Mouse (Mus musculus): ENCODE data around the gene Shroom3. TPM values are rescaled to one million over a fixed set of nuclear protein-coding genes. Genes with fewer than 3 reads are reported as not detected.

Gene Shroom3
- total and polyA plus RNA-seq, 3 experiments: not detected

DNA sequence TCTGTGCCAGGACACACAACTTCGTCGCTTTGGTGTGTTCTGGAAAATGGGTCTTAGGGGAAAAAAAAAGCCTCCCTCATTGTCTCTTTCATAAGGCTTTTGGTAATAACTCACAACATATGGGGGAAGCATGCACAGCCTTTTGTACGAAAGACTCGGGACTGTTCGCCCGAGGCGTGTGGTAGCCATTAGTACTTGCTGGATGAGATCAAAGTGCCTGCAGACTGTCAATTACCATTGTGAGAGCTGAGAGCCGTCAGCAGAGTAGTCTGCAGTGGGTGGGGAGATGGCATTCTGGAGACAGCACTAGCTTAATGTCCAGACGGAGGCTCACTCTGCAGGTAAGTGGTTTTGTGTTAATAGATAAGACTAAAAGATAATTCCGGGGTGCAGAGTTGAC lies 232.2 kb downstream of the Shroom3 start:
- no peak overlapping the region for H3K9ac ChIP-seq (ENCODE audit: control insufficient read depth, low read depth, low read length, poor library complexity, severe bottlenecking)
- TF ChIP-seq ZNF384 (IDR thresholded peaks at IDR 0.05; ENCODE audit: low read depth, low read length) (no peak), MAFK (IDR thresholded peaks at IDR 0.05; ENCODE audit: borderline replicate concordance, low read depth, low read length) (no peak), MXI1 (IDR thresholded peaks at IDR 0.05; ENCODE audit: low read depth, low read length) (no peak), POLR2AphosphoS5 (IDR thresholded peaks at IDR 0.05; ENCODE audit: borderline replicate concordance, low read depth, low read length) (no peak), CTCF (IDR thresholded peaks at IDR 0.05 in 2 of 3, conservative IDR thresholded peaks at IDR 0.05 in 1 of 3; ENCODE audit: control insufficient read depth in 1 of 3, insufficient read depth in 1 of 3, low read depth in 2 of 3, low read length in 3 of 3, poor library complexity in 1 of 3, severe bottlenecking in 1 of 3) (no peak), MEF2A (IDR thresholded peaks at IDR 0.05; ENCODE audit: extremely low read depth, insufficient replicate concordance, low read depth, low read length, poor library complexity, severe bottlenecking) (no peak)

DNA sequence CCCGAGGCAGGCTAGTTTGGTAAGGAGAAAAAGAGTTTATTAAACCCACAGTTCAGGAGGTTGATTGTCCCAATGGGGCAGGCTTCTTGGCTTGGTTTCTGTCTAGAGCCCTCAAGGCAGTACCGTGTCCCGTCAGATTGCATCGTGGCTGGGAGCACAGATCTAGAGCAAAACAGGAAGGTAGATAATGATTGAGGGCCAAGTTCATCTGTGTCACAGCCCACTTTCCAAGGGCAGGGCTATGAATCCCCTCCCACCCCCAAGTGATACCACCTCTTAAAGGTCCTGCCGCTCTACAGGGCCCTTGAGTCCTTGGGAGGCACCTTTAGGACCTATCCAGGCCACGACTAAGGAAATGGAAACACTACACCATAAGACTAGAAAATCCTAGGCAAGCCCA lies 234.5 kb downstream of the Shroom3 start:
- no peak overlapping the region for H3K9ac ChIP-seq (ENCODE audit: control insufficient read depth, low read depth, low read length, poor library complexity, severe bottlenecking)
- H3K27me3 ChIP-seq (ENCODE audit: control insufficient read depth in 1 of 2, insufficient read depth in 2 of 2, low read length in 2 of 2): no peaks in the 10 kb centered on the region; a peak in 1 of 4 replicates
- H3K36me3 ChIP-seq (ENCODE audit: control insufficient read depth in 1 of 2, insufficient read depth in 2 of 2, low read length in 2 of 2): no peaks in the 10 kb centered on the region
- H3K79me2 ChIP-seq (ENCODE audit: control insufficient read depth, insufficient read depth, low read length, poor library complexity): no peaks in the 10 kb centered on the region
- H3K27ac ChIP-seq (ENCODE audit: control insufficient read depth, low read depth, low read length): no peak overlapping the region
- no peak overlapping the region for H3K4me3 ChIP-seq (ENCODE audit: control insufficient read depth in 1 of 2, insufficient read depth in 1 of 2, low read depth in 2 of 2, low read length in 2 of 2)
- H3K4me1 ChIP-seq (ENCODE audit: control insufficient read depth in 1 of 2, insufficient read depth in 2 of 2, low read length in 2 of 2): no peaks in the 10 kb centered on the region
- H3K9me3 ChIP-seq (replicated peaks; ENCODE audit: insufficient read depth, low read length): no peaks in the 10 kb centered on the region
- TF ChIP-seq SMC3 (IDR thresholded peaks at IDR 0.05; ENCODE audit: low read depth, low read length) (no peak), USF1 (IDR thresholded peaks at IDR 0.05; ENCODE audit: low read depth, low read length) (no peak), NELFE (IDR thresholded peaks at IDR 0.05; ENCODE audit: low read depth, low read length) (no peak), BHLHE40 (IDR thresholded peaks at IDR 0.05; ENCODE audit: borderline replicate concordance, low read depth, low read length) (no peak), KAT2A (conservative IDR thresholded peaks at IDR 0.05; ENCODE audit: low read depth, low read length) (no peak), ZNF384 (IDR thresholded peaks at IDR 0.05; ENCODE audit: low read depth, low read length) (no peak), ZKSCAN1 (IDR thresholded peaks at IDR 0.05; ENCODE audit: low read depth, low read length) (no peak), ZMIZ1 (IDR thresholded peaks at IDR 0.05; ENCODE audit: low read depth, low read length) (no peak), ETS1 (IDR thresholded peaks at IDR 0.05; ENCODE audit: low read depth, low read length) (no peak), CHD1 (IDR thresholded peaks at IDR 0.05; ENCODE audit: low read depth, low read length) (no peak), TCF12 (IDR thresholded peaks at IDR 0.05; ENCODE audit: low read depth, low read length) (no peak), CHD2 (IDR thresholded peaks at IDR 0.05; ENCODE audit: low read length) (no peak), HCFC1 (IDR thresholded peaks at IDR 0.05; ENCODE audit: low read depth, low read length) (no peak), ZC3H11A (IDR thresholded peaks at IDR 0.05; ENCODE audit: low read depth, low read length) (no peak), JUND (IDR thresholded peaks at IDR 0.05; ENCODE audit: low read depth, low read length) (no peak), USF2 (IDR thresholded peaks at IDR 0.05; ENCODE audit: borderline replicate concordance in 1 of 2, insufficient read depth in 1 of 2, low read depth in 1 of 2, low read length in 2 of 2) (no peak), GABPA (IDR thresholded peaks at IDR 0.05; ENCODE audit: low read depth, low read length) (no peak), MEF2A (IDR thresholded peaks at IDR 0.05; ENCODE audit: extremely low read depth, insufficient replicate concordance, low read depth, low read length, poor library complexity, severe bottlenecking) (no peak)
- no peak for DNase-seq (ENCODE audit: low read depth, low spot score)

More for the DNA sequence above, 232.2 kb downstream of the Shroom3 start:
- no peaks in the 10 kb centered on the region for H3K36me3 ChIP-seq (ENCODE audit: control insufficient read depth in 1 of 2, insufficient read depth in 2 of 2, low read length in 2 of 2)
- no peak for DNase-seq (ENCODE audit: low read depth, low spot score)
- no peaks in the 10 kb centered on the region; a peak in 1 of 4 replicates for H3K27me3 ChIP-seq (ENCODE audit: control insufficient read depth in 1 of 2, insufficient read depth in 2 of 2, low read length in 2 of 2)
- no peaks in the 10 kb centered on the region for H3K4me1 ChIP-seq (ENCODE audit: control insufficient read depth in 1 of 2, insufficient read depth in 2 of 2, low read length in 2 of 2)
- no peak overlapping the region for H3K4me3 ChIP-seq (ENCODE audit: control insufficient read depth in 1 of 2, insufficient read depth in 1 of 2, low read depth in 2 of 2, low read length in 2 of 2)
- H3K9me3 ChIP-seq (replicated peaks; ENCODE audit: insufficient read depth, low read length): no peaks in the 10 kb centered on the region
- H3K27ac ChIP-seq (ENCODE audit: control insufficient read depth, low read depth, low read length): no peak overlapping the region
- no peaks in the 10 kb centered on the region for H3K79me2 ChIP-seq (ENCODE audit: control insufficient read depth, insufficient read depth, low read length, poor library complexity)
